Mouse (Mus musculus): ENCODE data around the gene Vps13a. TPM values are rescaled to one million over a fixed set of nuclear protein-coding genes. Genes with fewer than 3 reads are reported as not detected.

Gene Vps13a
- total RNA-seq, 2 experiments from 2014 or later, result 72.3 to 80.2 TPM

DNA sequence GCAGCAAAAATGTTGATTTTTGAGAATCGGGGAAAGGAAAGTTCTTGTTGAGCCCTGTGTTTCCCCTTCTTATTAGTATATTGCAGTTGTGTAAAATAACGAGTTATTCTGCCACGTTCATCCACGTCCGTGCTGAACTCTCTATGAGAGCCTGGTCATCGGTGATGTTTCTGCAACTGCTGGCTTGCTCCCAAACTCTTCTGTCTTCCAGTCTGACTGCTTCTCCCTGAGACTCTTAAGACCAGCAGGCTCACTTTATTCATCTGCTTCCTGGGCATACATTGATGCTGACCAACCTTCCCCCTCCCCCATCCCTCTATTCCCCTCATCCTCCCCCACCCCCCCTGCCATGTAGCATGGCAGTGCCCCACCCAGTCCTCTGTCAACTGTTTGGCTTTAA, 183.5 kb downstream of the Vps13a start:
- DNase-seq (ENCODE audit: low spot score in 2 of 2), result no peak
- intact Hi-C loops (cut with DNase I), result loop anchor here (5.0 kb wide), 1 partner anchor 160 kb away; the partner anchor contains the start of gene Gna14

DNA sequence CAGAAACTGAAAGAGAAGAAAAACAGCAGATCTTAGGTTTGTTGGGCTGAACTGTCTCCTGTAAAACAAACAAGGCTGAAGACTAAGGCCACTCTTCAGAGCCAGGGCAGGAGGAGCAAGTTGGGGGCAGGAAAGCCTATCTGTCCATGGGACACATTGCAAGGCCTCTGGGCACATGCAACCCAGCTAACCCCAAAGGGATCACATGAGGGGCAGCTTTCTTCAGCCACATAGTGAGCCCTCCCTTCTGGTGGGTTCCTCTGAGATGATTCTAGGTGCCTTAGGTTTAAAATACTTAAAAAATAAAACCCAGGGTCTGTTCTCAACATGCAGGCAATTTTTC, 186.8 kb downstream of the Vps13a start:
- intact Hi-C loops (cut with DNase I), result no loop called here
- DNase-seq (ENCODE audit: low spot score in 2 of 2), result no peak

DNA sequence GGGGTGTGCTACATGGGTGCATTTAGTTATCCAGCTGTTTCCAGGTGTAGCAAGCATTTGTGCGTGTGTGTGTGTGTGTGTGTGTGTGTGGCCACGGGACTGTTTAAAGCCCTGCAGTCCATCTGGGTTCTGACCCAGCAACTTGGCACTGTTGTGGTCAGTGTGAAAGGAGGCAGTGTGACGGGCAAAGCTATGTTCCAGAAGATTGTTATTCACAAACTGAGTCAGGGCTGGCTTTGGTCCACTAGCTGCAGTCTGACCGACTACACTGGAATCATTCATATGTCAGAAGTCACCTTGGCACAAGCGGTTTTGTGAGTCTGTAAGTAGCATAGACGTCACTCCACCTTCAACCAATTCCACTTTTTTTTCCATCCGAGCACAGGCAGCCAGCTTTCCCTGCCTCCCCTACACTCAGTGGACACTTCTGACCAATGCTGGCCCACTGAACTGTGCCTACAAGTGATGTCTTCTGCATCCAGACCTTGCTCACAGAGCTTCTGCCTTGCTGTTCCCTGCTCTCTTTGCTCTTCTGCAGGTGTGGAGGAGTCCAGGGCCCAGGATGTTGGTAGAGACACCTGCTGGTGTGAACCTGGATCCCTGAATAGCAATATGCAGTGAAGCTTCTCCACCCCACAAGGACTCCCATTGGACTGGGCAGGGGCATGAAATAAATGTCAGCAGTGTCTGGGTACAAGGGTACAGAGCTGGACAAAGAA, 187.3 kb downstream of the Vps13a start:
- intact Hi-C loops (cut with DNase I), result no loop called here
- DNase-seq (ENCODE audit: low spot score in 2 of 2), result peak in 1 of 2 experiments; percentile 12

DNA sequence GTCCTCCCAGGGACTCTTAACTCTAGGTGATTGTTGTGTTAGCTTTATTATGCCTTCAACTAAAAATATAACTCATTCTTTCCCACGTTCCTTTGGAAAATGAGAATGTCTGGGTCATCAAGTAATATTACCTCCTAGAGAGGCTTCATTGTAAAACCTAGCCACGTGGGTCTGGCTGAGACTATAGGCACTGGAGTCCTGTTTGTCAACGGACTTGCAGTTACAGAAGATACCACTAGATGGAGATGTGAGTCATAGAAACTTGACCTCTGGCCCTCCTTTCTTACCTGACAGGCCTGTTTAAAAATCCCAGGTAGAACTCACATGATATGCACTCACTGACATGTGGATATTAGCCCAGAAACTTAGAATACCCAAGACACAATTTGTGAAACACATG, 195.4 kb downstream of the Vps13a start:
- intact Hi-C loops (cut with DNase I), result no loop called here
- peak in 1 of 2 experiments; percentile 19 for DNase-seq (ENCODE audit: low spot score in 2 of 2)

DNA sequence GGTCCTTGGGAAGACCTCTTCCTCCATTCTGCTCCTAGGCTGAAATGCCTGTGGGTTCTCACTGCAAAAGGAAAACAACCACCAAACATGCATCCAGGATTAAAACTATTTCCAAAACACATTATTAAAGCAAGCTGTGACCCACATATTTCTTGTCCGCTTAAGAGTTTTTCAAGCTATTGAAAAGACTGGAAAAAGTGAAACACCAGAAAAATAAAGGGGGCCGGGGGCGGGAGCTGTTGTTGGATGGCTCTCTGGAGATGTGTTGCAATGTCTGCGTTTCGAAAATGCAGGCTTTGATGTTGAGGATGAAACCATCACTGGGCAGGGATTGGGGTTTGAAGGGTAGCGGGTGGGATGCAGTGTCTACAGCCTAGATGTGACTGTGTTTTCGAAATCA, 196.2 kb downstream of the Vps13a start:
- intact Hi-C loops (cut with DNase I), result no loop called here
- no peak for DNase-seq (ENCODE audit: low spot score in 2 of 2)

DNA sequence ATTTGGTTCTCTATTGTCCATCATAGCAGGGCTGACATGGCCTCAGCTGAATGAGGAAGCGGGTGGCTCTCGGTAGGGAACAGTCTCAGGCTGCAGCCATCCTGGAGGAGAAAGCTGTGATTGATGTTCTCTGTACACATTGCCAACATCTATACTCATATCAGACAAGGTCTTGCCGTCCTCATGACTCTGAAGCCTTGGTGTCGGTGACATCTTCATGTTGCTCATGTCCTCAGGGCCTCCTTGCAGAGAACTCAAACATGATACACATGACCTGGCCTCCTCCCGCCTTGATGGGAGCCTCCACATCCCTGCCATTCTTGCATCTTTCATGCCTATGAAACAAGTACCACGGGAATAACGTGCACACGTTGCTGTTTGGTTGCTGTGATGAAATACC, 200.2 kb downstream of the Vps13a start:
- no peak for DNase-seq (ENCODE audit: low spot score in 2 of 2)
- intact Hi-C loops (cut with DNase I), result no loop called here

DNA sequence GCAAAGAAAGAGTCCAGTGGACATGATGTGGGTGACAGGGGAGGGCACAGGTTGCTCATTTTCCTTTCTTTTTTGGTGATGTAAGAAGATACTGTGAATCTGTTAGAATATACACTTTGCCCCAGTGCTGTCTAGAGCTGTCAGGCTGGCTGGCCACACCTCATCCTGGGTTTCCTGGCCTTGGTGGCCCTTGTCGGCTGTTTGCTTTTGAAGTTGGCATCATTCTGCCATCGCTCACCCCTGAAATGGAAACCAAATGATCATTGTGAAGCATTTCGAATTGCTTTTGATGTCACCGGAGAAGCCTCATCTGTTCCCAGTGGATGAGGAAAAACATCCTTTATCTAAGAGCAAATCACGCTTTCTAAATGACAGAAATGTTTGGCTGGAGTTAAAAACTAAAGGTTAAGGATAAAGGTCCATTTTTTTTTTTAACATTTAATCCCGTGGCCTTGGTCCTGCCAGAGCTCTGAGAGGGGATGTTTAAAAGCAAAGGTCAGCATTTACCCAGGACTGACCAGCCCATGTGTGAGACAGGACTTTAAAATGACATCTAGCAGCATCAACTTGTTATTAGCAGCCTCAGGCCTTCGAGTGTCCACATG, 201.0 kb downstream of the Vps13a start:
- intact Hi-C loops (cut with DNase I), result no loop called here
- DNase-seq (ENCODE audit: low spot score in 2 of 2), result no peak

DNA sequence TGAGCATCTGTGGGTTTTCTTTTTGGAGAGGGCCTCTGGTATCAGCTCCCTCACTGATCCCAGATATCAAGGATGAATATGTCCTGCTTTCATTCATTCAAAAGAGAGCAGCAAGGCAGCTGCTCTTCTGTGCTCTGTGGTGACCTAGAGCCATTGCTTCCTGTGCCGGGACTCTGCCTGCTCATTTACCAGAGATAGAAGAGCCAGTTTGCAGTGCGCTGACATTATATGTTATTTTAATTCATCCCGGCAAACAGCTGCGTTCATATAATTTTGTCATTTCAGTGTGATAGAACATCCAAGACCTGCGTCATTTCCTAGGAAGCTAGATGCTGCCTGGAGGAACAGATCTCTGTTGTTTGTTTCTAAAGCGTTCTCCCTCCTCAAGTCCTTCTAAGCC, 203.9 kb downstream of the Vps13a start:
- intact Hi-C loops (cut with DNase I), result no loop called here
- peak in 1 of 2 experiments; percentile 16 for DNase-seq (ENCODE audit: low spot score in 2 of 2)

Other genes starting within 250 kb of the Vps13a start
- gene Foxb2, start 92.9 kb upstream of the Vps13a start, total RNA-seq (2021), result not detected
- gene Prune2, start 175.2 kb upstream of the Vps13a start, total RNA-seq (2021), result 10 to 100 TPM; 64.5 to 66.3 TPM